Mouse (Mus musculus): ENCODE data around the gene Gm2916. TPM values are rescaled to one million over a fixed set of nuclear protein-coding genes. Genes with fewer than 3 reads are reported as not detected.
"Not testable (repeated sequence)": the region's sequence is repeated elsewhere in the genome, so short reads cannot be mapped to it uniquely, and the experiment has no call there.

The Gm2916 gene
- not detected in 3 replicates for total RNA-seq (2017)

GRCm38 (mm10) chr14:3883872-3884271 lies at the start of gene Gm2916:
Gene Gm2916 (plus strand): TSS chr14:3884172.
- ATAC-seq (replicated peaks; ENCODE audit: insufficient number of reproducible peaks, low FRiP score, low TSS enrichment, poor library complexity, severe bottlenecking): not testable (repeated sequence)

GRCm38 (mm10) chr14:3845945-3846344 lies 38.0 kb upstream of the Gm2916 start, which contains the start of gene Gm3033:
Gene Gm3033 (plus strand): TSS chr14:3846245.
- not testable (repeated sequence) for ATAC-seq (replicated peaks; ENCODE audit: insufficient number of reproducible peaks, low FRiP score, low TSS enrichment, poor library complexity, severe bottlenecking)

DNA sequence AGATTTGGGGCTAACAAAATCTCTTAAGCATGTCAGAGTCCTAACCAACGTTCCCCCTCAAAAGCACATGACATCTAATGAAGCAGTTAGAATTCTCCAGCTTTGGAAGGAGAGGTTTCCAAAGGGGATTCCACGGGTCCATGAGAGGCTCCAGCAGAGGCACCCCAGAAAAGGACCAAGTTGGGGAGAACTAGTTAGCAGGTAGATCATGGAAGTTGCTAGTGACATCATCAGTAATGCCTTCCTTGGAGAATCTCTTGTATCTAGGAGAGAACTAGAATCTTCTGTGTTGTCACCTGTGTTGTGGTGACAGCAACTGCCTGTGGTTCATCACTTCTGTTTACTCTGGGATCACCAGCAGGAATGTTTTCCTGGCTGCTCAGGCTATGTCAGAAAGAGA lies 47.5 kb downstream of the Gm2916 start, which contains the start of gene Gm3029:
Gm3029 (plus strand) TSS at position 301 of the 400 bp plus-strand sequence.
- ATAC-seq (replicated peaks; ENCODE audit: insufficient number of reproducible peaks, low FRiP score, low TSS enrichment, poor library complexity, severe bottlenecking): not testable (repeated sequence)

- not testable (repeated sequence) for ATAC-seq (replicated peaks; ENCODE audit: insufficient number of reproducible peaks, low FRiP score, low TSS enrichment, poor library complexity, severe bottlenecking)
These were observed 79.3 kb downstream of the Gm2916 start, which contains the start of gene Gm3095 for GRCm38 (mm10) chr14:3963247-3963646. Gene Gm3095 (plus strand): TSS chr14:3963547.

Other genes starting within 250 kb of the Gm2916 start
- not detected in 3 replicates for gene Gm3012, start 249.7 kb upstream of the Gm2916 start, total RNA-seq (2017)
- gene Gm3020, start 232.1 kb upstream of the Gm2916 start, total RNA-seq (2017): not detected in 3 replicates
- not detected in 3 replicates for gene Gm3043, start 195.4 kb upstream of the Gm2916 start, total RNA-seq (2017)
- not detected in 3 replicates for gene Gm3002, start 74.1 kb upstream of the Gm2916 start, total RNA-seq (2017)
- not detected in 3 replicates for gene Gm3033, start 37.9 kb upstream of the Gm2916 start, total RNA-seq (2017)
- gene Gm3029, start 47.6 kb downstream of the Gm2916 start, total RNA-seq (2017): not detected in 3 replicates
- not detected in 3 replicates for gene Gm3095, start 79.4 kb downstream of the Gm2916 start, total RNA-seq (2017)
- not detected in 3 replicates for gene Gm3099, start 114.2 kb downstream of the Gm2916 start, total RNA-seq (2017)
- not detected in 3 replicates for gene Gm5796, start 139.8 kb downstream of the Gm2916 start, total RNA-seq (2017)
- not detected in 3 replicates for gene Gm3115, start 199.9 kb downstream of the Gm2916 start, total RNA-seq (2017)
- gene Gm8108, start 226.4 kb downstream of the Gm2916 start, total RNA-seq (2017): not detected in 3 replicates

Data from monocyte, adult 5-6 weeks (primary cell).